ENCODE assay signal across 10 mouse cellular contexts in genomic region chr13:58007256-58008037, GRCm38 (mm10).
DNase-seq lines count a peak whose midpoint lies in the region; ATAC-seq and TF ChIP-seq lines count a peak whose summit lies in the region.
"Had no signal": no experiment of that assay in that cellular context is flagged by ENCODE, and none has a peak within 500 bp of the region (broad histone marks: within the 10 kb centered on the region; RNA-seq: fewer than 3 reads in every experiment).

No protein-coding gene starts in this region.

- H3K4me3 ChIP-seq in heart, postnatal 0 days (ENCODE audit: low read depth, low read length), result no peak overlapping the region
- 0 out of 2 replicates have a peak overlapping the region, but pooled peaks have one; percentile 3 for H3K4me3 ChIP-seq in lung, embryonic 15.5 days
- H3K4me3 ChIP-seq in forebrain, postnatal 0 days (ENCODE audit: low read depth, low read length), result no peak overlapping the region
- no peak overlapping the region for H3K4me3 ChIP-seq in forebrain, embryonic 13.5 days
- H3K4me3 ChIP-seq: liver, embryonic 15.5 days had no signal

- peaks cover 21% of the 10 kb centered on the region for H3K36me3 ChIP-seq in heart, postnatal 0 days (replicated peaks; ENCODE audit: control insufficient read depth, insufficient read depth, low read length)
- no peaks in the 10 kb centered on the region for H3K36me3 ChIP-seq in lung, embryonic 15.5 days
- peaks cover 21% of the 10 kb centered on the region for H3K36me3 ChIP-seq in forebrain, postnatal 0 days (ENCODE audit: insufficient read depth)
- H3K36me3 ChIP-seq in forebrain, embryonic 13.5 days (ENCODE audit: poor library complexity, severe bottlenecking), result 0 out of 2 replicates have a peak, but pooled peaks cover 2% of the 10 kb centered on the region
- H3K36me3 ChIP-seq: liver, embryonic 15.5 days had no signal

- WGBS in heart, postnatal 0 days, result 55% methylated on average over 16 of the region's 16 CpGs
- WGBS in lung, embryonic 15.5 days, result 39% methylated on average over 15 of the region's 16 CpGs
- 56% methylated on average over 16 of the region's 16 CpGs for WGBS in forebrain, postnatal 0 days
- 60% methylated on average over 16 of the region's 16 CpGs for WGBS in forebrain, embryonic 13.5 days

- no peaks in the 10 kb centered on the region for H3K27me3 ChIP-seq in heart, postnatal 0 days (ENCODE audit: control insufficient read depth, insufficient read depth, low read length)
- no peaks in the 10 kb centered on the region for H3K27me3 ChIP-seq in lung, embryonic 15.5 days
- no peaks in the 10 kb centered on the region for H3K27me3 ChIP-seq in forebrain, postnatal 0 days (ENCODE audit: insufficient read depth, low read length)
- 0 out of 2 replicates have a peak, but pooled peaks cover 5% of the 10 kb centered on the region for H3K27me3 ChIP-seq in forebrain, embryonic 13.5 days
- H3K27me3 ChIP-seq: liver, embryonic 15.5 days had no signal

- TF ChIP-seq EP300 in heart, postnatal 0 days (IDR thresholded peaks at IDR 0.05; ENCODE audit: low read depth), result no peak

- no peaks in the 10 kb centered on the region for H3K4me1 ChIP-seq in heart, postnatal 0 days (ENCODE audit: control insufficient read depth, insufficient read depth)
- H3K4me1 ChIP-seq in lung, embryonic 15.5 days, result peaks cover 21% of the 10 kb centered on the region
- no peaks in the 10 kb centered on the region for H3K4me1 ChIP-seq in forebrain, postnatal 0 days (ENCODE audit: insufficient read depth)
- no peaks in the 10 kb centered on the region for H3K4me1 ChIP-seq in forebrain, embryonic 13.5 days
- H3K4me1 ChIP-seq: liver, embryonic 15.5 days had no signal

- H3K27ac ChIP-seq in heart, postnatal 0 days (ENCODE audit: low read depth), result peak overlapping the region; percentile 21
- peak overlapping the region; percentile 53 for H3K27ac ChIP-seq in lung, embryonic 15.5 days
- H3K27ac ChIP-seq in forebrain, postnatal 0 days (ENCODE audit: low read depth, low read length), result no peak overlapping the region
- no peak overlapping the region for H3K27ac ChIP-seq in forebrain, embryonic 13.5 days
- H3K27ac ChIP-seq: liver, embryonic 15.5 days had no signal

- H3K9ac ChIP-seq in heart, postnatal 0 days (replicated peaks; ENCODE audit: low read depth, low read length), result no peak overlapping the region
- no peak overlapping the region for H3K9ac ChIP-seq in lung, embryonic 15.5 days
- H3K9ac ChIP-seq in forebrain, postnatal 0 days, result no peak overlapping the region
- H3K9ac ChIP-seq in forebrain, embryonic 13.5 days, result no peak overlapping the region
- H3K9ac ChIP-seq: liver, embryonic 15.5 days had no signal

- no peak for TF ChIP-seq CTCF in heart, postnatal 0 days (IDR thresholded peaks at IDR 0.05; ENCODE audit: low read depth)
- TF ChIP-seq CTCF in forebrain, postnatal 0 days (IDR thresholded peaks at IDR 0.05; ENCODE audit: low read depth), result no peak

- peak; percentile 48 to 76 for DNase-seq in adrenal gland, adult (ENCODE audit: inconsistent age in 2 of 2, low spot score in 1 of 2)
- DNase-seq in adrenal gland, postnatal 4 days (ENCODE audit: low spot score in 2 of 2), result no peak
- DNase-seq in R1 (ENCODE audit: low read depth, low spot score), result peak; percentile 86
- no peak for DNase-seq in heart, postnatal 0 days (ENCODE audit: low spot score)
- no peak for DNase-seq in forebrain, postnatal 0 days
- DNase-seq in cerebellum, adult 11 months, result no peak
- DNase-seq: cerebellum, adult 2 months had no signal

- peak; percentile 56 for ATAC-seq in heart, postnatal 0 days (ENCODE audit: insufficient read depth, low read depth)
- ATAC-seq in lung, embryonic 15.5 days (ENCODE audit: borderline replicate concordance, extremely low read depth, low FRiP score, low TSS enrichment), result peak; percentile 77; the same call in 1 of the 2 replicates
- ATAC-seq in forebrain, postnatal 0 days, result no peak
- ATAC-seq in forebrain, embryonic 13.5 days, result no peak

- H3K4me2 ChIP-seq in heart, postnatal 0 days (ENCODE audit: low read depth, low read length), result no peak overlapping the region
- H3K4me2 ChIP-seq in lung, embryonic 15.5 days, result peak overlapping the region; percentile 26; the same call in 1 of the 2 replicates
- H3K4me2 ChIP-seq in forebrain, postnatal 0 days (ENCODE audit: low read depth), result no peak overlapping the region
- H3K4me2 ChIP-seq in forebrain, embryonic 13.5 days, result no peak overlapping the region
- H3K4me2 ChIP-seq: liver, embryonic 15.5 days had no signal

- H3K9me3 ChIP-seq in heart, postnatal 0 days (replicated peaks; ENCODE audit: control insufficient read depth, low read length), result no peaks in the 10 kb centered on the region
- H3K9me3 ChIP-seq in lung, embryonic 15.5 days, result no peaks in the 10 kb centered on the region
- no peaks in the 10 kb centered on the region for H3K9me3 ChIP-seq in forebrain, postnatal 0 days (ENCODE audit: low read length)
- H3K9me3 ChIP-seq in forebrain, embryonic 13.5 days (replicated peaks), result no peaks in the 10 kb centered on the region
- H3K9me3 ChIP-seq: liver, embryonic 15.5 days had no signal

Comparison
In these comparisons a context has a peak if more than half of its experiments do, and no peak if none do; other contexts are left out.
1. DNase-seq: peak in adrenal gland, adult (2 of 2) and R1 (single experiment); none in adrenal gland, postnatal 4 days (0 of 2), heart, postnatal 0 days (single experiment), forebrain, postnatal 0 days (single experiment) and cerebellum, adult 11 months (single experiment).
2. ATAC-seq: peak in heart, postnatal 0 days (single experiment) and lung, embryonic 15.5 days (single experiment); none in forebrain, postnatal 0 days (single experiment) and forebrain, embryonic 13.5 days (single experiment).
3. H3K27ac ChIP-seq: peak in heart, postnatal 0 days (single experiment) and lung, embryonic 15.5 days (single experiment); none in forebrain, postnatal 0 days (single experiment) and forebrain, embryonic 13.5 days (single experiment).